Mouse (Mus musculus): ENCODE data around the gene Capn13. TPM values are rescaled to one million over a fixed set of nuclear protein-coding genes. Genes with fewer than 3 reads are reported as not detected.

Gene Capn13
- 0.07 TPM in 1 of 2 replicates, not detected in the other for polyA plus RNA-seq (2014; fragmentation: Nextera tagmentation; extraction: Ambion mirVana)

DNA sequence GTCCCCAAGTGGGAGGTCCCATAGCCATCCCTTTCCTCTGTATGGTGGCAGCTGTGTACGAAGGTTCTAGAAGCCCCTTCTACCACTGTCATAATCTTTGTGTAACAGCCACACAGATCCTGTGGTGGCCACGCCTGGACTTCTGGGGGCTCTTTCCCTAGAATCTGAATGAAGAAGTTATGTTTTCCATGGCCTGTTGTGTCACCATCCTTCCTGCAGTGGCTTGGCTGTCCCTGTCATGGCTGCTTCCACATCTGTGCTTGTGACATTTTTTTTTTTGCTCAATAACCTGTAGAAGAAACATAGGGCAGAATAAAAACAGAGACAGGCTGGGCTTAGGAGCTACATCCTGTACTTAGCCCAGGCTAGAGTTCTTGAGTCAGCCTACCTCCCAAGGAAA, at the start of gene Capn13:
Capn13 (minus strand) TSS at position 5 of the 400 bp plus-strand sequence.
- Histone ChIP-seq H3K4me2 (ENCODE audit: low read length) (no peak within 1 kb of the TSS), H3K27me3 (ENCODE audit: control insufficient read depth, insufficient read depth, low read length) (no peaks in the 10 kb centered on the region), H3K9ac (ENCODE audit: low read length) (no peak within 1 kb of the TSS), H3K9me3 (ENCODE audit: control insufficient read depth, low read length) (no peaks in the 10 kb centered on the region), H3K27ac (replicated peaks in 1 of 2; ENCODE audit: control insufficient read depth in 1 of 2, insufficient read depth in 1 of 2, low read depth in 2 of 2, low read length in 2 of 2) (no peak within 1 kb of the TSS), H3K36me3 (ENCODE audit: control insufficient read depth, insufficient read depth, low read length) (no peaks in the 10 kb centered on the region), H3K4me1 (ENCODE audit: control insufficient read depth in 2 of 2, insufficient read depth in 2 of 2, low read length in 2 of 2) (0 out of 4 replicates have a peak, but pooled peaks cover 0 to 4% of the 10 kb centered on the region in 2 experiments), H3K4me3 (ENCODE audit: control insufficient read depth in 1 of 2, insufficient read depth in 1 of 2, low read depth in 1 of 2, low read length in 2 of 2) (no peak within 1 kb of the TSS)
- no peak for ATAC-seq (ENCODE audit: insufficient number of reproducible peaks, insufficient read depth, low FRiP score, low read depth)
- 80% methylated on average over 2 of the region's 2 CpGs for WGBS

DNA sequence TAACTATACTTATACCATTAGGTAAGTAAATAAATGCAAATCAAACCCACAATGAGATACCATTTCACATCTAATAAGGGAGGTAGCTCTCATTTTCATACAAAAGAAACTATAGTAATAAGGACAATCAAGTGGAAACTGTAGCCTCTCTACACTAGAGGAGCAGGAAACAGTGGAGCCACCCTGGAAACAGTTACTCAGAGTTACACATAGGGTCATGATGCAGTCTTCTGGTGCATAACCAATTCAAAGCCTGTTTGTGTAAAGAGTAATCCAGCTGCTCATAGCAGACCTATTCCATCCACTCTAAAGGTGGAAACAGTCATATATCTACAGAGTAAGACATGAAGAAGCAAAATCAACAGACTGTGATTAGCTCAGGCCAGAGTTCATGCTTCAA, 48.4 kb upstream of the Capn13 start:
- Histone ChIP-seq H3K9me3 (ENCODE audit: control insufficient read depth, low read length) (no peaks in the 10 kb centered on the region), H3K9ac (ENCODE audit: low read length) (no peak overlapping the region)
- no peak for ATAC-seq (ENCODE audit: insufficient number of reproducible peaks, insufficient read depth, low FRiP score, low read depth)

DNA sequence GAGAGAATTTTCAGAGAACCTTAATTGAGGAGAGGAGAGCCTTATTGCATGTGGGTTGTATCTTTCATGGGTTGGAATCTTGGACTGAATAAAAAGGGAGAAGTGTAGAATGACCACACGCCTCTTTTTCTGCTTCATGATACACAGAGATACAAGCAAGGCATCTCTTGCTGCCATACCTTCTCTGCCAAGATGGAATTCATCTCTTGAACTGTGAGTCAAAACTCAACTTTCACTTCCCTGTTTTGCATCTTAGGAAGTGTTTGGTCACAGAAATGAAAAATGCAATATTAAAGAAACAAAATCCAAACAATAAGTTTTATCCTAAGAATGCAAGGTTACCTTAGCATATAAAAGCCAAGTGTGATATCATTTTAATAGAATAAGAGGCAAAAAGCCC, 40.1 kb upstream of the Capn13 start:
- Histone ChIP-seq H3K9ac (ENCODE audit: low read length) (no peak overlapping the region), H3K27ac (replicated peaks in 1 of 2; ENCODE audit: control insufficient read depth in 1 of 2, insufficient read depth in 1 of 2, low read depth in 2 of 2, low read length in 2 of 2) (no peak overlapping the region), H3K36me3 (ENCODE audit: control insufficient read depth, insufficient read depth, low read length) (no peaks in the 10 kb centered on the region), H3K4me2 (ENCODE audit: low read length) (no peak overlapping the region), H3K27me3 (ENCODE audit: control insufficient read depth, insufficient read depth, low read length) (no peaks in the 10 kb centered on the region), H3K4me3 (ENCODE audit: control insufficient read depth in 1 of 2, insufficient read depth in 1 of 2, low read depth in 1 of 2, low read length in 2 of 2) (no peak overlapping the region), H3K4me1 (ENCODE audit: control insufficient read depth in 2 of 2, insufficient read depth in 2 of 2, low read length in 2 of 2) (0 out of 4 replicates have a peak, but pooled peaks cover 0 to 3% of the 10 kb centered on the region in 2 experiments), H3K9me3 (ENCODE audit: control insufficient read depth, low read length) (no peaks in the 10 kb centered on the region)
- ATAC-seq (ENCODE audit: insufficient number of reproducible peaks, insufficient read depth, low FRiP score, low read depth), result no peak
- 79% methylated on average over 1 of the region's 1 CpGs for whole genome bisulfite sequencing

More for the DNA sequence above, 48.4 kb upstream of the Capn13 start:
- Histone ChIP-seq H3K27ac (replicated peaks in 1 of 2; ENCODE audit: control insufficient read depth in 1 of 2, insufficient read depth in 1 of 2, low read depth in 2 of 2, low read length in 2 of 2) (no peak overlapping the region), H3K27me3 (ENCODE audit: control insufficient read depth, insufficient read depth, low read length) (no peaks in the 10 kb centered on the region), H3K4me2 (ENCODE audit: low read length) (no peak overlapping the region), H3K4me1 (ENCODE audit: control insufficient read depth in 2 of 2, insufficient read depth in 2 of 2, low read length in 2 of 2) (no peaks in the 10 kb centered on the region), H3K36me3 (ENCODE audit: control insufficient read depth, insufficient read depth, low read length) (no peaks in the 10 kb centered on the region), H3K4me3 (ENCODE audit: control insufficient read depth in 1 of 2, insufficient read depth in 1 of 2, low read depth in 1 of 2, low read length in 2 of 2) (no peak overlapping the region)

DNA sequence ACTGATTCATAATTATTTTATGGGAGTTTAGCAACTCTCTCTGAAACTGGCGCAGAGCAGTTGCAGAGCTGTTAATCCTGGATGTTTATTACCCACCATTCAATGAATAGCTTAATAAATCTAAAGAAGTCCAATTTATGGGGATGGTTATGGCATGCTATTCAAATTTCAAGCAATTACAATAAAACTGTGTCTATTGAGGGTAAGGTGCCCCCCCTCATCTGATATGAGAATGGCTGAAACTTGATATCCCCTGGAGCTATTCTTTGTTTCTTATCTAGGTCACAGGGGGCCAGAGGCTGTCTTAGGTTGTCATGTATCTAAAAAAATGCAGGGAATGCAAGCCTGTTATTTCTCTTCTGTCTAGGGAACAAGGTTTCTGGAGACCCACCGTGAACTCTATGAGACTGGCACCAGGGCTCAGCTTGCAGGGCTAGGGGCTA, 31.9 kb upstream of the Capn13 start:
- no peak for ATAC-seq (ENCODE audit: insufficient number of reproducible peaks, insufficient read depth, low FRiP score, low read depth)
- H3K27me3 ChIP-seq (ENCODE audit: control insufficient read depth, insufficient read depth, low read length), result no peaks in the 10 kb centered on the region
- H3K27ac ChIP-seq (replicated peaks in 1 of 2; ENCODE audit: control insufficient read depth in 1 of 2, insufficient read depth in 1 of 2, low read depth in 2 of 2, low read length in 2 of 2), result peak overlapping the region; percentile 54 to 70
- no peaks in the 10 kb centered on the region for H3K36me3 ChIP-seq (ENCODE audit: control insufficient read depth, insufficient read depth, low read length)
- H3K9me3 ChIP-seq (ENCODE audit: control insufficient read depth, low read length), result no peaks in the 10 kb centered on the region
- 28% methylated on average over 2 of the region's 2 CpGs for WGBS
- H3K4me2 ChIP-seq (ENCODE audit: low read length), result peak overlapping the region; percentile 33; the same call in 1 of the 2 replicates
- H3K4me3 ChIP-seq (ENCODE audit: control insufficient read depth in 1 of 2, insufficient read depth in 1 of 2, low read depth in 1 of 2, low read length in 2 of 2), result no peak overlapping the region
- H3K9ac ChIP-seq (ENCODE audit: low read length), result no peak overlapping the region
- peaks cover 9 to 23% of the 10 kb centered on the region in 2 experiments for H3K4me1 ChIP-seq (ENCODE audit: control insufficient read depth in 2 of 2, insufficient read depth in 2 of 2, low read length in 2 of 2)

DNA sequence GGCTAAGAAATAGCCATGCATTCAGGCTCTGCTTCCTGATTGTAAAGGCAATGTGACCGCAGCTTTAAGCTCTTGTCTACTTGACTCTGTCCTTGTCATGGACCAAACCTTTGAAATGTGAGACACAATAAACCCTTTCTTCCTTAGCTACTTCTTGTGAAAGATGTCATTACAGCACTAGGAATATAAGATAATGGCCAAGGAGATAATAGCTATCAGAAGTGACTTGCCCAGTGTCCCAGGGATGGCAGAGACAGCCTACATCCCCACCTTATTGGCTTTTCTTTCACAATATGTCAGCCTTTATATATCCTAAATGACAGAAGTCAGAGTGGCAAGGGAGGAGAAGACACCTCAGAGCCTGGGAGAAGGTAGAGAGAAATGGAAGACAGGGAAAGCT, 31.4 kb upstream of the Capn13 start:
- Histone ChIP-seq H3K27ac (replicated peaks in 1 of 2; ENCODE audit: control insufficient read depth in 1 of 2, insufficient read depth in 1 of 2, low read depth in 2 of 2, low read length in 2 of 2) (peak overlapping the region; percentile 54 to 70), H3K9ac (ENCODE audit: low read length) (no peak overlapping the region), H3K4me1 (ENCODE audit: control insufficient read depth in 2 of 2, insufficient read depth in 2 of 2, low read length in 2 of 2) (peaks cover 9 to 23% of the 10 kb centered on the region in 2 experiments), H3K9me3 (ENCODE audit: control insufficient read depth, low read length) (no peaks in the 10 kb centered on the region), H3K27me3 (ENCODE audit: control insufficient read depth, insufficient read depth, low read length) (no peaks in the 10 kb centered on the region), H3K4me3 (ENCODE audit: control insufficient read depth in 1 of 2, insufficient read depth in 1 of 2, low read depth in 1 of 2, low read length in 2 of 2) (no peak overlapping the region), H3K36me3 (ENCODE audit: control insufficient read depth, insufficient read depth, low read length) (no peaks in the 10 kb centered on the region), H3K4me2 (ENCODE audit: low read length) (peak overlapping the region; percentile 33; the same call in 1 of the 2 replicates)
- no peak for ATAC-seq (ENCODE audit: insufficient number of reproducible peaks, insufficient read depth, low FRiP score, low read depth)
- 89% methylated on average over 1 of the region's 1 CpGs for WGBS

DNA sequence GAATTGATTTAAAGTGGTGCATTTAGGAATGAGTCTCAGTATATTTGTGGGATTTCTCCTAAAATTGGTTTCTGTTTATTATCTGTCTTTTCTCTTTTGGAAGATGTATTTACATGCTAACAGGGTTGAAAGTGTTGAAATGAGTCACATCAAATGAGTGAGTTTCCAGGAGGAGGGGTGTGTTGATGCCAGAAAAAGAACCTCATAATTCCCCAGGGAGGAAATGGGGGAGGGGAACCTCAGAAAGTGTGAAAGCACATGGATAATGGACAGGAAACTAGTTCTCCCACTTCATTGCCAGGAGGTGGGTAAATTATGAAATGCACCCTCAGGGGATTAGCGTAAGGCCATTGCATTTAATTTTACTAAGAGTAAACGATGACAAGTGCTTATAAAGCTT, 16.7 kb upstream of the Capn13 start:
- WGBS, result 59% methylated on average over 2 of the region's 2 CpGs
- ATAC-seq (ENCODE audit: insufficient number of reproducible peaks, insufficient read depth, low FRiP score, low read depth), result no peak
- Histone ChIP-seq H3K9me3 (ENCODE audit: control insufficient read depth, low read length) (no peaks in the 10 kb centered on the region), H3K27ac (replicated peaks in 1 of 2; ENCODE audit: control insufficient read depth in 1 of 2, insufficient read depth in 1 of 2, low read depth in 2 of 2, low read length in 2 of 2) (no peak overlapping the region), H3K4me2 (ENCODE audit: low read length) (no peak overlapping the region), H3K27me3 (ENCODE audit: control insufficient read depth, insufficient read depth, low read length) (no peaks in the 10 kb centered on the region), H3K4me3 (ENCODE audit: control insufficient read depth in 1 of 2, insufficient read depth in 1 of 2, low read depth in 1 of 2, low read length in 2 of 2) (no peak overlapping the region), H3K36me3 (ENCODE audit: control insufficient read depth, insufficient read depth, low read length) (no peaks in the 10 kb centered on the region), H3K9ac (ENCODE audit: low read length) (no peak overlapping the region), H3K4me1 (ENCODE audit: control insufficient read depth in 2 of 2, insufficient read depth in 2 of 2, low read length in 2 of 2) (no peaks in the 10 kb centered on the region)

DNA sequence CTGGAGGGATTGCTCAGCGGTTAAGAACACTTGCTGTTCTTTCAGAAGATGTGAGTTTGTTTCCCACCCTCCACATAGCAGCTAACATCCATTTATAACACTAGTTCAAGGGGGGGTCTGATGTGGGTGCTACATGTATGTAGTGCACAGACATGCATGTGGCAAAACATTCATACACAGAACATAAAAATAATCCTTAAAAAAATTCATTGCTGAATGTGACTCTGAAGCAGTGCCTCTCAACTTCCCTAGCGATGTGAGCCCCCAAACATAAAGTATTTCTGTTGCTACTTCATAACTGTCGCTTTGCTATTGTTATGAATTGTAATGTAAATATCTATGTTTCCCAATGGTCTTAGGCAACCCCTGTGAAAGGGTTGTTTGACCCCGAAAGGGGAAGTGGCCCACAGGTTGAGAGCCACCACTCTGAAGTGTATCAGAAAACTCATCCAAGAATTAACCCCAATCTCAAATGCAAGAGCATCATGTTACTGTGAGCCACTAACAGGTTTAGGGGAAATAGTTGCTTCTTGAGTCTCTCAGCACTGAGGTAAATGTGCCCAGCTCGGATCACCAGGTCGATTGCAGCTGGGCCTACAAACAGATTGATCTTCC, 15.6 kb upstream of the Capn13 start:
- no peak for ATAC-seq (ENCODE audit: insufficient number of reproducible peaks, insufficient read depth, low FRiP score, low read depth)
- no peak overlapping the region for H3K9ac ChIP-seq (ENCODE audit: low read length)
- H3K9me3 ChIP-seq (ENCODE audit: control insufficient read depth, low read length), result no peaks in the 10 kb centered on the region
- no peaks in the 10 kb centered on the region for H3K36me3 ChIP-seq (ENCODE audit: control insufficient read depth, insufficient read depth, low read length)
- no peak overlapping the region for H3K4me3 ChIP-seq (ENCODE audit: control insufficient read depth in 1 of 2, insufficient read depth in 1 of 2, low read depth in 1 of 2, low read length in 2 of 2)
- peaks cover 3 to 6% of the 10 kb centered on the region in 2 experiments; a peak in 2 of 4 replicates for H3K4me1 ChIP-seq (ENCODE audit: control insufficient read depth in 2 of 2, insufficient read depth in 2 of 2, low read length in 2 of 2)
- no peak overlapping the region for H3K4me2 ChIP-seq (ENCODE audit: low read length)
- H3K27ac ChIP-seq (replicated peaks in 1 of 2; ENCODE audit: control insufficient read depth in 1 of 2, insufficient read depth in 1 of 2, low read depth in 2 of 2, low read length in 2 of 2), result no peak overlapping the region
- no peaks in the 10 kb centered on the region for H3K27me3 ChIP-seq (ENCODE audit: control insufficient read depth, insufficient read depth, low read length)
- WGBS, result 70% methylated on average over 6 of the region's 6 CpGs

DNA sequence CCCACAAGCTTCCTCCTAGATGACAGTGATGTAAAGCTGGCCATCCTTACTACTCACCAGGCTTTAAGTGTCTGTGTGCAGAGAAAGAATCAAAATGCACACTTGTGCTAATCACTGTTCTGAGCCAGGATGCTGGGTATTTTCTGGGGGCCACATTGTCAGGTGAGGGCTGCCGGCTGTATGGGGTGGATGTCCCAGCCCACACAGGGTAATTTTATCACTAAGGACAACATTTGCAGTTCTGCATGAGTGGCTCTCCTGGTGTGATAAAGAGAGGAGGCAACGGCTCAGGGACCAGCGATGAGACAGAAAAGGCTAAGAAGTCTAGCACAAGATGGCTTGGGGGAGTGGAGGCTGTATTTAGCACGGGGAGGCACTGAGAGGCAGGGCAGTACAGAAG, 11.2 kb upstream of the Capn13 start:
- 4% methylated on average over 4 of the region's 4 CpGs for WGBS
- Histone ChIP-seq H3K9ac (ENCODE audit: low read length) (no peak overlapping the region), H3K27ac (replicated peaks in 1 of 2; ENCODE audit: control insufficient read depth in 1 of 2, insufficient read depth in 1 of 2, low read depth in 2 of 2, low read length in 2 of 2) (no peak overlapping the region)

More for the DNA sequence above, 11.2 kb upstream of the Capn13 start:
- Histone ChIP-seq H3K4me1 (ENCODE audit: control insufficient read depth in 2 of 2, insufficient read depth in 2 of 2, low read length in 2 of 2) (peaks cover 6 to 8% of the 10 kb centered on the region in 2 experiments; a peak in 2 of 4 replicates), H3K9me3 (ENCODE audit: control insufficient read depth, low read length) (no peaks in the 10 kb centered on the region), H3K36me3 (ENCODE audit: control insufficient read depth, insufficient read depth, low read length) (no peaks in the 10 kb centered on the region), H3K27me3 (ENCODE audit: control insufficient read depth, insufficient read depth, low read length) (no peaks in the 10 kb centered on the region), H3K4me3 (ENCODE audit: control insufficient read depth in 1 of 2, insufficient read depth in 1 of 2, low read depth in 1 of 2, low read length in 2 of 2) (no peak overlapping the region), H3K4me2 (ENCODE audit: low read length) (no peak overlapping the region)
- ATAC-seq (ENCODE audit: insufficient number of reproducible peaks, insufficient read depth, low FRiP score, low read depth), result no peak
